Mouse (Mus musculus) kidney, embryonic 14.5 days (tissue): ENCODE results near the gene D430041D05Rik. TPM values are rescaled to one million over a fixed set of nuclear protein-coding genes. Genes with fewer than 3 reads are reported as not detected.
A peak's percentile ranks its signal among the peaks of the same experiment; 100 is the strongest.

Experiments
- ATAC-seq: fragments of 200-750 bp; cut with Nextera tagmentation; 2 replicates; pipeline ENCODE4 v1.8.0; 2017; ENCODE audit warnings: moderate number of reproducible peaks, mild to moderate bottlenecking, moderate TSS enrichment, moderate library complexity; ENCODE audit not compliant: low FRiP score, low TSS enrichment
- H3K27ac ChIP-seq: fragments of 300-500 bp; sonication (generic); 2 replicates; pipeline ENCODE4 v1.5.1; 2014; ENCODE audit warnings: low read depth, mild to moderate bottlenecking, low read length, moderate library complexity, mixed read lengths
- H3K27me3 ChIP-seq: fragments of 300-500 bp; sonication (generic); 2 replicates; pipeline ENCODE4 v1.6.1; 2014; ENCODE audit warnings: mild to moderate bottlenecking, low read length; ENCODE audit not compliant: control insufficient read depth, insufficient read depth
- H3K36me3 ChIP-seq: fragments of 300-500 bp; sonication (generic); 2 replicates; pipeline ENCODE4 v1.6.1; 2014; ENCODE audit warnings: low read length, mixed read lengths; ENCODE audit not compliant: control insufficient read depth, insufficient read depth
- H3K4me1 ChIP-seq: fragments of 300-500 bp; sonication (generic); 2 replicates; pipeline ENCODE4 v1.6.1; 2014; ENCODE audit warnings: low read length, mixed read lengths; ENCODE audit not compliant: control insufficient read depth, insufficient read depth
- H3K4me2 ChIP-seq: fragments of 300-500 bp; sonication (generic); replicated peaks from 2 replicates; pipeline ENCODE4 v1.6.1; 2014; ENCODE audit warnings: low read depth, mild to moderate bottlenecking, low read length
- H3K4me3 ChIP-seq: fragments of 300-500 bp; sonication (generic); 2 replicates; pipeline ENCODE4 v1.5.1; 2014; ENCODE audit warnings: mild to moderate bottlenecking, low read length
- H3K9ac ChIP-seq: fragments of 300-500 bp; sonication (generic); 2 replicates; pipeline ENCODE4 v1.6.1; 2014; ENCODE audit warnings: low read depth, mild to moderate bottlenecking, low read length, moderate library complexity
- H3K9me3 ChIP-seq: fragments of 300-500 bp; sonication (generic); 2 replicates; pipeline ENCODE4 v1.6.1; 2016; ENCODE audit warnings: low read length; ENCODE audit not compliant: control insufficient read depth
- WGBS: fragments of 180-500 bp; shearing (Covaris S2); extraction: QIAGEN DNeasy Blood & Tissue Kit; methylation state at CpG from one replicate; pipeline ENCODE4 v1.1.7; 2014; 5-methylcytosine and 5-hydroxymethylcytosine counted together
- polyA plus RNA-seq: library from polyadenylated mRNA; unstranded; fragments of >200 nt; fragmentation: Nextera tagmentation; extraction: Ambion mirVana; gene quantifications from 2 replicates; pipeline ENCODE4 v1.2.1, GENCODE M21; 2014

D430041D05Rik gene
- polyA plus RNA-seq, 1 experiment from 2014 or later, result 0.65 TPM

- no peak overlapping the region for H3K27ac ChIP-seq
- H3K9me3 ChIP-seq, result no peaks in the 10 kb centered on the region
- no peak overlapping the region for H3K4me3 ChIP-seq
- peaks cover 39% of the 10 kb centered on the region for H3K27me3 ChIP-seq
- no peaks in the 10 kb centered on the region for H3K36me3 ChIP-seq
- H3K4me1 ChIP-seq, result 0 out of 2 replicates have a peak, but pooled peaks cover 4% of the 10 kb centered on the region
- no peak for ATAC-seq
- H3K4me2 ChIP-seq, result no peak overlapping the region
- no peak overlapping the region for H3K9ac ChIP-seq
- WGBS, result 74% methylated on average over 3 of the region's 3 CpGs
These were observed 2.2 kb upstream of the D430041D05Rik start for GRCm38 (mm10) chr2:104413011-104413410.

- ATAC-seq, result no peak
- no peak overlapping the region for H3K27ac ChIP-seq
- H3K9me3 ChIP-seq, result no peaks in the 10 kb centered on the region
- WGBS, result 31% methylated on average over 4 of the region's 4 CpGs
- H3K36me3 ChIP-seq, result no peaks in the 10 kb centered on the region
- H3K27me3 ChIP-seq, result peaks cover 44% of the 10 kb centered on the region
- H3K9ac ChIP-seq, result no peak overlapping the region
- no peak overlapping the region for H3K4me3 ChIP-seq
- H3K4me2 ChIP-seq, result no peak overlapping the region
- 0 out of 2 replicates have a peak, but pooled peaks cover 4% of the 10 kb centered on the region for H3K4me1 ChIP-seq
These were observed 1.7 kb upstream of the D430041D05Rik start for GRCm38 (mm10) chr2:104412496-104412895.

- WGBS, result 87% methylated on average over 7 of the region's 7 CpGs
- H3K4me3 ChIP-seq, result no peak overlapping the region
- H3K4me1 ChIP-seq, result 0 out of 2 replicates have a peak, but pooled peaks cover 4% of the 10 kb centered on the region
- H3K9me3 ChIP-seq, result no peaks in the 10 kb centered on the region
- H3K9ac ChIP-seq, result no peak overlapping the region
- ATAC-seq, result no peak
- H3K27me3 ChIP-seq, result peaks cover 47% of the 10 kb centered on the region
- no peak overlapping the region for H3K27ac ChIP-seq
- no peaks in the 10 kb centered on the region for H3K36me3 ChIP-seq
- no peak overlapping the region for H3K4me2 ChIP-seq
These were observed 993 bp upstream of the D430041D05Rik start for GRCm38 (mm10) chr2:104411806-104412205.

GRCm38 (mm10) chr2:104409851-104410821 is 677 bp downstream of the D430041D05Rik start:
- Histone ChIP-seq H3K27ac (no peak overlapping the region), H3K27me3 (peaks cover 47% of the 10 kb centered on the region), H3K4me1 (0 out of 2 replicates have a peak, but pooled peaks cover 4% of the 10 kb centered on the region), H3K4me2 (peak overlapping the region; percentile 98), H3K4me3 (peak overlapping the region; percentile 62), H3K36me3 (no peaks in the 10 kb centered on the region), H3K9me3 (no peaks in the 10 kb centered on the region), H3K9ac (peak overlapping the region; percentile 63)
- under 1% methylated on average over 99 of the region's 111 CpGs for WGBS
- peak; percentile 80 for ATAC-seq

GRCm38 (mm10) chr2:104408351-104408750 is 2.5 kb downstream of the D430041D05Rik start:
- no peak overlapping the region for H3K4me3 ChIP-seq
- H3K27me3 ChIP-seq, result peaks cover 47% of the 10 kb centered on the region
- H3K27ac ChIP-seq, result no peak overlapping the region
- H3K4me2 ChIP-seq, result no peak overlapping the region
- H3K36me3 ChIP-seq, result no peaks in the 10 kb centered on the region
- 0 out of 2 replicates have a peak, but pooled peaks cover 4% of the 10 kb centered on the region for H3K4me1 ChIP-seq
- WGBS, result 65% methylated on average over 7 of the region's 7 CpGs
- no peak for ATAC-seq
- no peaks in the 10 kb centered on the region for H3K9me3 ChIP-seq
- no peak overlapping the region for H3K9ac ChIP-seq

GRCm38 (mm10) chr2:104407913-104408312 is 2.9 kb downstream of the D430041D05Rik start:
- Histone ChIP-seq H3K4me3 (no peak overlapping the region), H3K9ac (no peak overlapping the region), H3K9me3 (no peaks in the 10 kb centered on the region), H3K27ac (no peak overlapping the region), H3K36me3 (no peaks in the 10 kb centered on the region), H3K4me2 (no peak overlapping the region), H3K4me1 (0 out of 2 replicates have a peak, but pooled peaks cover 4% of the 10 kb centered on the region), H3K27me3 (peaks cover 47% of the 10 kb centered on the region)
- ATAC-seq, result no peak
- 60% methylated on average over 4 of the region's 4 CpGs for WGBS

GRCm38 (mm10) chr2:104404036-104404435 is 6.8 kb downstream of the D430041D05Rik start:
- H3K27ac ChIP-seq, result no peak overlapping the region
- peaks cover 19% of the 10 kb centered on the region for H3K27me3 ChIP-seq
- no peaks in the 10 kb centered on the region for H3K36me3 ChIP-seq
- ATAC-seq, result no peak
- H3K4me3 ChIP-seq, result no peak overlapping the region
- 83% methylated on average over 6 of the region's 6 CpGs for WGBS
- H3K4me2 ChIP-seq, result no peak overlapping the region
- no peaks in the 10 kb centered on the region for H3K9me3 ChIP-seq
- no peaks in the 10 kb centered on the region for H3K4me1 ChIP-seq
- H3K9ac ChIP-seq, result no peak overlapping the region

GRCm38 (mm10) chr2:104398651-104399290 is 12.0 kb downstream of the D430041D05Rik start:
- H3K4me1 ChIP-seq, result no peaks in the 10 kb centered on the region
- no peak overlapping the region for H3K4me3 ChIP-seq
- H3K36me3 ChIP-seq, result no peaks in the 10 kb centered on the region
- no peak overlapping the region for H3K27ac ChIP-seq
- H3K9me3 ChIP-seq, result no peaks in the 10 kb centered on the region
- H3K27me3 ChIP-seq, result no peaks in the 10 kb centered on the region
- H3K9ac ChIP-seq, result no peak overlapping the region
- 68% methylated on average over 6 of the region's 6 CpGs for WGBS
- no peak overlapping the region for H3K4me2 ChIP-seq
- no peak for ATAC-seq

GRCm38 (mm10) chr2:104395961-104396360 is 14.9 kb downstream of the D430041D05Rik start:
- ATAC-seq, result no peak
- 67% methylated on average over 9 of the region's 9 CpGs for WGBS
- Histone ChIP-seq H3K9me3 (no peaks in the 10 kb centered on the region), H3K36me3 (no peaks in the 10 kb centered on the region), H3K27ac (no peak overlapping the region), H3K9ac (no peak overlapping the region), H3K27me3 (no peaks in the 10 kb centered on the region), H3K4me3 (no peak overlapping the region), H3K4me2 (no peak overlapping the region), H3K4me1 (no peaks in the 10 kb centered on the region)
